Comparison of ENCODE assay signal across 22 mouse cellular contexts in the genomic region with DNA sequence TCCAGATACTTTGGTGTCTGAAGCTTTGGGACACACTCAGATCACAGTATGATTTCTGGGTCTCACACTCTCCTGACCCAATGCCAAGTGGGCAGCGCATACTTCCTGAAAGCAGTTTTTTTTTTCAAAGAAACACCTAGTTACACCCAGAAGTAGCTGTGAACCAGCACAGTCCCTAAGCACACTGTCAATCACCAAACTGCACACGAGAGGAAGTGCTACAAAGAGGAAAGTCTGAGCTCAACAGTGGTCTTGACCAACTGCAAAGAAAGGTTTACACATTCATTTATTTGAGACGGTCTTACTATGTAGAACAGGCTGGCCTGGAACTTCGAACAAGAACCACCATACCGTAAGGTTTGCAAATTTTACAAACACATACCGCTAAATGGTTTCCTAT.
DNase-seq lines count a peak whose midpoint lies in the region; ATAC-seq and TF ChIP-seq lines count a peak whose summit lies in the region.
"Had no signal": no experiment of that assay in that cellular context is flagged by ENCODE, and none has a peak within 500 bp of the region (broad histone marks: within the 10 kb centered on the region; RNA-seq: fewer than 3 reads in every experiment).

No protein-coding gene starts in this region.

- H3K4me1 ChIP-seq in lung, embryonic 14.5 days (ENCODE audit: insufficient read depth), result no peaks in the 10 kb centered on the region; the same call in 1 of the 2 replicates
- H3K4me1 ChIP-seq in lung, adult 2 months (ENCODE audit: control insufficient read depth, insufficient read depth, low read length), result peaks cover 5% of the 10 kb centered on the region
- H3K4me1 ChIP-seq: embryonic facial prominence, embryonic 12.5 days; forebrain, embryonic 15.5 days had no signal

- no peak overlapping the region for H3K4me3 ChIP-seq in lung, embryonic 14.5 days (ENCODE audit: low read depth, low read length)
- H3K4me3 ChIP-seq in lung, adult 2 months (replicated peaks; ENCODE audit: extremely low read depth, low read depth, low read length), result no peak overlapping the region
- H3K4me3 ChIP-seq in myocyte, result no peak overlapping the region
- H3K4me3 ChIP-seq: embryonic facial prominence, embryonic 12.5 days; forebrain, embryonic 15.5 days; heart, embryonic 13.5 days; hindbrain, embryonic 12.5 days had no signal

- WGBS in lung, embryonic 14.5 days, result 39% methylated on average over 6 of the region's 6 CpGs
- 37% methylated on average over 6 of the region's 6 CpGs for WGBS in lung, adult 2 months

- no peak overlapping the region for H3K4me2 ChIP-seq in lung, embryonic 14.5 days
- H3K4me2 ChIP-seq in myocyte (ENCODE audit: low read depth), result peak overlapping the region; percentile 20
- H3K4me2 ChIP-seq: embryonic facial prominence, embryonic 12.5 days; forebrain, embryonic 15.5 days; hindbrain, embryonic 12.5 days had no signal

- peak; percentile 36 for DNase-seq in lung, embryonic 14.5 days
- no peak for DNase-seq in lung, postnatal 25 days (ENCODE audit: low spot score)
- peak; percentile 43 for DNase-seq in lung, postnatal 10 days
- no peak for DNase-seq in lung, adult 2 months
- no peak for DNase-seq in Muller cell, postnatal 12 days (ENCODE audit: inconsistent ontology term)
- DNase-seq in adrenal gland, postnatal 10 days, result no peak
- DNase-seq: adrenal gland, postnatal 25 days; B cell, adult 2 months; cerebellum, adult 2 months; cerebellum, postnatal 10 days; gastrocnemius, postnatal 36 days; heart, adult 11 months; heart, postnatal 36 days had no signal

- no peak overlapping the region for H3ac ChIP-seq in myocyte (ENCODE audit: control insufficient read depth, insufficient read length)

- TF ChIP-seq POLR2A in lung, adult 2 months (IDR thresholded peaks at IDR 0.05; ENCODE audit: borderline replicate concordance, extremely low read depth, low read depth, low read length), result no peak
- TF ChIP-seq POLR2A in myocyte (IDR thresholded peaks at IDR 0.05; ENCODE audit: insufficient read length, low read depth), result no peak

- no peaks in the 10 kb centered on the region for H3K9me3 ChIP-seq in lung, embryonic 14.5 days (ENCODE audit: low read depth, low read length)
- H3K9me3 ChIP-seq: embryonic facial prominence, embryonic 12.5 days; forebrain, embryonic 15.5 days; heart, embryonic 13.5 days; hindbrain, embryonic 12.5 days had no signal

- peak; percentile 66 for ATAC-seq in lung, embryonic 14.5 days (ENCODE audit: insufficient read depth)
- ATAC-seq: activated CD4-positive, CD25-positive, alpha-beta regulatory T cell, adult 4 months; CD4-positive, CD25-positive, alpha-beta regulatory T cell, adult 4 months; forebrain, embryonic 15.5 days; hindbrain, embryonic 16.5 days had no signal

- H3K36me3 ChIP-seq in lung, embryonic 14.5 days (ENCODE audit: insufficient read depth), result no peaks in the 10 kb centered on the region
- H3K36me3 ChIP-seq in myocyte (ENCODE audit: control insufficient read depth, insufficient read depth), result no peaks in the 10 kb centered on the region
- H3K36me3 ChIP-seq: embryonic facial prominence, embryonic 12.5 days; forebrain, embryonic 15.5 days; heart, embryonic 13.5 days; hindbrain, embryonic 12.5 days had no signal

- H3K27ac ChIP-seq in lung, embryonic 14.5 days (ENCODE audit: low read depth), result peak overlapping the region; percentile 26; the same call in 1 of the 2 replicates
- H3K27ac ChIP-seq: embryonic facial prominence, embryonic 12.5 days; forebrain, embryonic 15.5 days; hindbrain, embryonic 12.5 days had no signal

- H3K9ac ChIP-seq in lung, embryonic 14.5 days, result no peak overlapping the region
- H3K9ac ChIP-seq: embryonic facial prominence, embryonic 12.5 days; forebrain, embryonic 15.5 days; heart, embryonic 13.5 days; hindbrain, embryonic 12.5 days had no signal

- no peaks in the 10 kb centered on the region for H3K79me2 ChIP-seq in myocyte (ENCODE audit: control insufficient read depth, insufficient read depth)

- H3K27me3 ChIP-seq in lung, embryonic 14.5 days (ENCODE audit: insufficient read depth, low read length), result no peaks in the 10 kb centered on the region
- no peaks in the 10 kb centered on the region for H3K27me3 ChIP-seq in myocyte (ENCODE audit: control insufficient read depth, insufficient read depth, insufficient read length)
- H3K27me3 ChIP-seq: embryonic facial prominence, embryonic 12.5 days; forebrain, embryonic 15.5 days; heart, embryonic 13.5 days; hindbrain, embryonic 12.5 days; Patski had no signal

- TF ChIP-seq CTCF in lung, embryonic 14.5 days (IDR thresholded peaks at IDR 0.05; ENCODE audit: low read depth), result no peak
- TF ChIP-seq CTCF in lung, adult 2 months (IDR thresholded peaks at IDR 0.05; ENCODE audit: insufficient read depth, low read length), result no peak

TF ChIP-seq in myocyte, 11 proteins besides CTCF, POLR2A, EP300 and RAD21:
- TF ChIP-seq CEBPB (IDR thresholded peaks at IDR 0.05; ENCODE audit: insufficient read depth, poor library complexity, severe bottlenecking), result no peak
- TF ChIP-seq E2F4 (IDR thresholded peaks at IDR 0.05; ENCODE audit: insufficient read depth), result no peak
- no peak for TF ChIP-seq REST (IDR thresholded peaks at IDR 0.05; ENCODE audit: insufficient read depth, insufficient read length)
- no peak for TF ChIP-seq MYOG (IDR thresholded peaks at IDR 0.05; ENCODE audit: control insufficient read depth in 1 of 3, insufficient read depth in 1 of 3, insufficient read length in 2 of 3, low read depth in 2 of 3)
- no peak for TF ChIP-seq MAX (IDR thresholded peaks at IDR 0.05; ENCODE audit: low read depth)
- TF ChIP-seq USF1 (IDR thresholded peaks at IDR 0.05; ENCODE audit: low read depth), result no peak
- no peak for TF ChIP-seq SRF (IDR thresholded peaks at IDR 0.05; ENCODE audit: control insufficient read depth, insufficient read length, low read depth)
- TF ChIP-seq TCF12 (IDR thresholded peaks at IDR 0.05; ENCODE audit: insufficient read depth, poor library complexity, severe bottlenecking), result no peak
- TF ChIP-seq POLR2AphosphoS2 (IDR thresholded peaks at IDR 0.05; ENCODE audit: insufficient read length, low read depth), result no peak
- no peak for TF ChIP-seq TCF3 (IDR thresholded peaks at IDR 0.05; ENCODE audit: insufficient read length, low read depth)
- no peak for TF ChIP-seq MYOD1 (IDR thresholded peaks at IDR 0.05; ENCODE audit: control insufficient read depth in 1 of 3, insufficient read length in 2 of 3, low read depth in 2 of 3)
TF ChIP-seq in myocyte: peak in this region for 0.

Comparison
In these comparisons a context has a peak if more than half of its experiments do, and no peak if none do; other contexts are left out.
1. DNase-seq: peak in lung, embryonic 14.5 days (single experiment) and lung, postnatal 10 days (single experiment); none in lung, postnatal 25 days (single experiment), lung, adult 2 months (single experiment), Muller cell, postnatal 12 days (single experiment) and adrenal gland, postnatal 10 days (single experiment).